Mouse (Mus musculus): ENCODE measurements around the gene Gltpd2.

- TF ChIP-seq CTCF (IDR thresholded peaks at IDR 0.05; ENCODE audit: low read depth): no peak
- TF ChIP-seq EP300 (IDR thresholded peaks at IDR 0.05; ENCODE audit: low read depth): no peak
Measured at GRCm38 (mm10) chr11:70525726-70526125, 6.7 kb downstream of the Gltpd2 start.

Data from liver, postnatal 0 days (tissue).